Mouse (Mus musculus): ENCODE results near the gene Prdx6b. TPM values are rescaled to one million over a fixed set of nuclear protein-coding genes. Genes with fewer than 3 reads are reported as not detected.

Prdx6b gene
- total RNA-seq (2022): not detected

DNA sequence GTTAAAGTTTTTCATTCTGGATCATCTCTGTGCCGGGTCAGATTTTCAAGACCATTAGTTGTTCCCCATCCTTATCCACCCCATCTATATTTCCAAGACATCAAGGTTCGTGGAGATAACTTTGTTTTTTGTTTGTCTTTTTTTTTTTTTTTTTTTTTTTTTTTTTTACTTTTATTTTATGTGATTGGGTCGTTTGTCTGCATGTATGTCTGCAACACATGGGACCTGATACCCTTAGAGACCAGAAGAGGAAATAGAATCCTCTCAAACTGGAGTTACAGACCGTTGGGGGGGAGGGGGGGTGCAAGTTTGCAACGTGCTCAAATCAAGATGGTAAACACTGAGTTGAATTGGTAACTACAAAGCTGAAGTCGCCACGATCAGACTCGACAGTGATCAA lies at the start of gene Prdx6b:
Gene Prdx6b, plus strand, starts transcription at position 301 of the 400 bp plus-strand sequence.
- DNase-seq: no peak

DNA sequence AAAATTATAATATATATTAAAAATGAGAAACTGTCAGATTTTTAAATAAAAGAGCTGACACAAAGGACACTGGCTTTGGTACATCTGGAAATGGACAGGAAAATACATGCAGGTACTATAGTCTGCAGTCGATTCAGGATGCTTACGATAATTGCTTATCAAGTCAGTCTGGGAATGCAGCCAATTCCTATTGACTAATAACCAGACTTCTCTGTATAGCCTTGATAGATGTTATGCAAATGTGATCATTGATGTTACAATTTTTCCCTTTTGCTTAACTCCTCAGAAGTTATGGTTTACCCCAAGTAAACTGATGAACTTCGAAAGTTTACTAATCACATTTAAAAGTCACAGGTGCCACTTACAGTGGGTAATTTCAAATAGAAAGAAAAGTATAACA lies 44.8 kb upstream of the Prdx6b start:
- DNase-seq: no peak

DNA sequence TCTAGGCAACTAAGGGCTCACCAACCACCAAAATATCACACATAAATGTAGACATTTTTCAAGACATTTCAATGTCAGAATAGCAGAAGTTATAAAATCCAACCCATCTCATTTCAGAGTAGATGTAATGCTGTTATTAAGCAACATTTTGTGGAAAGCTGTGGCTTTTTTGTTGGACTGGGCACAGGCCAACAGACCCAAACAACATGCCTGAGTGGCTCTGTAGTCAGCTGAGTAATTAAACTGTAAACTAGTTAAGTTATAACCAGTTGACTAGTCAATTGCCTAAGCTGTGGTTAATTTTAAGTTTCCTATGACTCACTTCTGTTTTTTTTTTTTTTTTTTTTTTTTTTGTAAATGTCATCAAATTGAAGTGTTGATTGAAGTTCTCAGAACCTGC lies 44.4 kb upstream of the Prdx6b start:
- DNase-seq: no peak

DNA sequence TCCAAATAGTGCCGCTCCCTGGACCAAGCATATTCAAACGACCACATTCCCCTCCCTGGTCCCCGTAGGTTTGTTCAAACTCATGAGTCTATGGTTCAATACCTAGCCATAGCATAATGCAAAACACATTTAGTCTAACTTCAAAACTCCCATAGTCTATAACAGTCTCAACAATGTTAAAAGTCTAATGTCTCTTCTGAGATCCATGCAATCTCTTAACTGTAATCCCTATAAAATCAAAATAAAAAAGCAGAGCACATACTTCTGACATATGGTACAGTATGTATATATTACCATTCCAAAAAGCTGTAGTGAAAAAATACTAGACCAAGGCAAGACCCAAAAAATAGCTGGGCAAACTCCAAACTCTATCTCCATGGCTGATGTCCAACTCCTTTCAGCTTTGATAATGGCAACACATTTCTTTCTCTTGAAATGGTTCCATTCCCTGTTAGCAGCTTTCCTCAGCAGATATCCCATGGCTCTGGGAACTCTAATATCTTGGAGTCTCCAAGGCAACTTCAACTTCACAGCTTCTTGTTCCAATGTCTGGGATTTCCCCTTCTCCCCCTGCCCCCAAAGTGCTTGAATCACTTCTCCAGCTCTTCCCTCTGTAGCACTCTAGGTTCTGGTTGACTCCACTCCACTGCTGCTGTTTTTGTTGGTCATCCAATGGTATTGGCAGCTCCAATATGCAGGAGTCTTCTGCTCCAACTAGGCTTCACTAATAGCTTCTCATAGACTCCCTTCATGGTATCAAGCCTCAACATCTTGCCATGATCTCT lies 32.2 kb upstream of the Prdx6b start:
- no peak for DNase-seq

DNA sequence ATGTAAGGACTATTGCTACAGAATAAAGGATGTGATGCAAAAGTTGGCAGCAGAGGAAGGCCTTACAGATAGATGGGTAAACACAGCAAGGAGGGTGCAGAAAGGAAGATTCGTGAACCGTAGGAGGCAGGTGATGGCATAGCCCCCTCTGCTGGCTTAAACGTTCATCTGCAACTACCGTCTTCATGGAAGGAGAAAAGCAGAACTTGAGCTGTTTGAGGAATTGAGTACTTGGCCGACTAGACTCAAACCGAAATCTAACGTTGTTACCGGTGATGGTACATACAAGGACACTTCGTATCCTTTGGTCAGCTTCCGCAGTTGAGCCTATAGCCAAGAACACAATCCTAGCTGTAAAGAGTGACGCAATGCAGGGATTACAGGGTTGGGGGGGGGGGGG lies 25.4 kb upstream of the Prdx6b start:
- peak; percentile 46 for DNase-seq

DNA sequence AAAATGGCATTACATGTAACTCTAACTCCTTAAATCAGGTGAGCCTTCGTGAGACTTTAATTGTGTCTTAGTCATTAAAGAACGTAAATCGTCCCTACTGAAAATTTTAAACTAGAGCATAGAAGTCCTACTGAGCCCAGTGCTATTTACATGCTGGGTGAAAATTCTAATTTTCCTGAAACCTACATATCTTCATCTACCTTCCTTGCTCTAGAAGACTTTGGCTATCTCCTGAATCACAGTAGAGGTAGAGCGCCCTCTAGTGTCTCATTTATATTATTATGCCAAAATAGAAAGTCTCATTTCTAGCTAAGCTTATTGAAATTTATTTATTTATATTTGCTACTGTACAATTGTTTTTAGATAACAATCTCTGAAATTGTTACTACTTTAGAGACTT lies 24.2 kb upstream of the Prdx6b start:
- DNase-seq: no peak

DNA sequence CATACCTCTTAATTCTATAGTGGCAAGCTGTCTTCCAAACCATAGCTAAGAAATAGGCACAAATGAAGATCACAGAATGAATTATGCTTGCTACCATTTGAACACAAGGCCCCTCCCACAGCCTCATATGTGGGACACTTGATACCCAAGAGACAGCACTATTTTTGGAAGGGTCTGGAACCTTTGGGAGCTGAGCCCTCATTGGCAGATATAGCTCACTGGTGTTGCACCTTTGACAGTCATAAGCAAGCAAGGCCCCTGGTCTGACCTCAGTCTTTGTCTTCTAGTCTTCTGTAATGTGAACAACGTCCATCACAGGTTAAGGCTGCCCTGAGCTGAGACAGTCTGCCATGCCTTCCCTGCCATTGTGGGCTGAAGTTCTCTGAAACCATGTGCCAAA lies 20.8 kb upstream of the Prdx6b start:
- no peak for DNase-seq

DNA sequence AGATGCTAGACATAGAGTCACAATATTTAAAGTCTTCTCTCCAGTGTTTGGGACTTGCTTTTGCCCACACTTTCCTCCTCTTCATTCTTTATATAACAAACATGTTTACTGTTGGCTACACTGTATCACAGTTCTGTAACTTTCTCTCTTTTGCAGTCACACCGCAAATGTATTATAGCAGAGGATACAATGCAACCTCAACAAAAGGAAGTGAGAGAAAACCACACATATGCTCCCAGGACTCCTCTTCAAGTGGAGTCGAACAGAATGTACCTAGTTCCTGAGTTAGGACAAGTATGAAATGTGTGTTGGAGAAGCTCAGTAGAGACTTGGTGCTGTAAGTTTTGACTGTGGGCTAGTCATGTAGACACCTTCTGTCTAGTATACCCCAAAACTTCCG lies 19.2 kb upstream of the Prdx6b start:
- no peak for DNase-seq

DNA sequence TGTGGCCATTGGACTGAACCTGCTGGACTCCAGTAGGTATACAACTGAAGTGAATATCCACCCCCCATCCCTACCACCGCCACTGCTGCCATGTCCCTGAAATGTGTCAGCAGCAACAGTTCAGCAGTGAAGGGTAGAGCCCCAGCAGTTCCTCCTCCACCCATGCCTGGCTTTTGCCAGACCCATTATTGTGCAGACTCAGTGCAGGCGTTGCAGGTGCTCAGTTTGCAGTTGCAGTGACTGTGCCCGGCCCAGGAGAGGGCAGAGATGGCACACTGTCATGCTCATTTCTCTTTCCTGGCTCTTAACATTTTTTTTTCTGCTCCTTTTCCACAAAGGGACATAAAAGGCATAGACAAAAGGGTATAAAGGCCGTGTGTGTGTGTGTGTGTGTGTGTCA lies 18.5 kb upstream of the Prdx6b start:
- DNase-seq: no peak

DNA sequence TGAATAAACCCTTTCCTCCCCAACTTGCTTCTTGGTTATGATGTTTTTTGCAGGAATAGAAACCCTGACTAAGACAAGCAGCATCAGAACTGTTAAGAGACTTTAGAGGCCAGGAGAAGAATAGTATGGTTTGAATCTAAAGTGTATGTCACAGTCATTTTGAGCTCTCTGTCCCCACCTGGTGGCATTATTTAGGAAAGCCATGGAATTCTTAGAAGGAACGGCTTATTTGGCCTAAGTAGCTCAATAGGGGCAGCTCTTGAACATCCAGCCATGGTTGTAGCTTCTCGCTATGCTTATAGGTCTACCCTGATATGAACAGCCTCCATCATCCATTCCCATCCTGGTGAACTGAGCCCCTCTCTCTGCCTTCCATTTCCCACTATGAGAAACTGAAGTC lies 17.1 kb upstream of the Prdx6b start:
- no peak for DNase-seq

DNA sequence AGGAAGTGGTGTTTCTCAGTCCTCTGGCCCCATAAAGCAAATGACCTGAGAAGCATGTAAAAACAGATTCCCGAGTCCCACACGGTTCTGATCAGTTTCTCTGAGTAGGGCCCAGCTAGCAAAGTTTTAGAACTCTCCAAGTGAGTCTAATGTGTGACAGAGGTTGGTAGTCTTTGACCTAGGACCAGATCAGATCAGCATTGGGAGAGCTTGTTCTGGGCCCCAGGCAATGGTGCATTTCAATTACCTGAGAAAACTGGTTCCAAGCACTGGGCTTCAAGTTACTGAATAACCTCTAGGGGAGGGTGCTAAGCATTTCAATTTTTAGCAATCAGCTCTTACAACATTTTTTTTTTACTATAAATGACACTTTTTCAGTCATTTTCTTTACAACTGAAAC lies 10.1 kb upstream of the Prdx6b start:
- DNase-seq: no peak

DNA sequence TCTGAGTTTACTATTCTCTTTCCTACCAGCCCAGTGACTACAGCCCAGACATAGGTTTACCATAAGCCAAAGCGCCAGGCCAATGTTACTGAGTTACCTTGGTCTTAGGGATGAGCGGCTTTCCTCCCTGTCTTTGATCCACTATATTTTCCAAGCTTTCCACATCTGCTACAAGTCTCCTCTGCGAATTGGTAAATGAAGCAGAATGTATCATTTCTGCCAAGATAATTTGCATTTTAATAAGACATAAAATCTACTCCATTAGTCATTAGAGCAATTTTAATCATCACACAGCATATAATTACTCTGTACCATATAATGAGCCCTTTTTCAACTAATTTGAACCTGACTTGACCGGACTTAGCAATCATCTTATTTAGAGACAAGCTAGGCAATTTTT lies 5.9 kb upstream of the Prdx6b start:
- no peak for DNase-seq

DNA sequence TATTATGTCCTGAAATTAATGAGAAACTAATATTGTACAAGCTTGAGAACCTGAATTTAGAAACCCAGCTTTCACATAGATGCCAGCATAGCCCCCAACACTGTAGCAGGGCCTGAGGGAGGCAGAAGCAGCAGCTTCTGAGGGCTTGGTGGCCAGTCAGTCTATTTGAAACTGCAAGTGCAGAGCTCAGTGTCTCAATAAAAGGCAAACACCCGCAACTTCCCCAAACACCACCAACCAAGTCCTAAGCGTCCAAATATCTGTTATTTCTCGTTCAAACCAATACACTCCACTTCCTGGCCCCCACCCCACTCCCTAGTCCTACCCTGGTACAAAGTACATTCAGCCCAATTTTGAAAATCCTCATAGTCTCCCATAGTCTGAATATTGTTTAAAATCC lies 6.1 kb downstream of the Prdx6b start:
- DNase-seq: no peak

DNA sequence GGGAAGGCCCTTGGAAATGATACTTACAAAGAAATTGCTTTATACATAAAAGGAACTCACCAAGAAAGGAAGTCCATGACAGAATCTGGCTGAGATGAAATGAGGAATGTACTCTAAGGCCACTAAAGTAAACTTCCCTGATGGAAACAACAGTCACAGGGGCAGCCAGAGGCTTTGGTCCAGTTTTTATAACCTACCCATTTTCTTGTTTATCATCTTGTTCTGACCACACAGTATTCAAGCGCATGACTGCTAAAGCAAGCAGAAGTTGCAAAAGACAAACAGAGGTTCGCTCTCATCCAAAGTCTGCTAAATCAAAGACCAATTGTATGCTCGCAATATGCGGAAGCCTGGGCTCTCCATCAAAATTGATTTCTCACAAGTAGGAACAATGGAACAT lies 8.5 kb downstream of the Prdx6b start:
- no peak for DNase-seq

DNA sequence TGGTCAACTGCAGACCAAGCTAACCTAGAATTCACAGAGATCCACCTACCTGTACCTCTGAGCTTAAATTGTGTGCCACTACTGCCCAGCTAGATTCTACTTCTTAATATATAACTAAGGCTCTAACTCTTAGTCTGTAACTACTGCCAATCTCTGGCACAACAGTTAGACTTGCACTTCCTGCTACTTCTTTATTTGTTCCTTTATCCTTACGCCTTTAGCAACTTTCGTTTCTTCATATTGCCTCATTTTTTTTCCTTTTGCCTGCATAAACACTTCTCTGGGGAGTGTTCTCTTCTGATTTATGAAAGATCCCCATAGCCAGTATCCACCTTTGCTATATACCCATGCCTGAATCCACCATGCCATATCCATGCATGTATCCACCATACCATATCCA lies 11.7 kb downstream of the Prdx6b start:
- DNase-seq: no peak

DNA sequence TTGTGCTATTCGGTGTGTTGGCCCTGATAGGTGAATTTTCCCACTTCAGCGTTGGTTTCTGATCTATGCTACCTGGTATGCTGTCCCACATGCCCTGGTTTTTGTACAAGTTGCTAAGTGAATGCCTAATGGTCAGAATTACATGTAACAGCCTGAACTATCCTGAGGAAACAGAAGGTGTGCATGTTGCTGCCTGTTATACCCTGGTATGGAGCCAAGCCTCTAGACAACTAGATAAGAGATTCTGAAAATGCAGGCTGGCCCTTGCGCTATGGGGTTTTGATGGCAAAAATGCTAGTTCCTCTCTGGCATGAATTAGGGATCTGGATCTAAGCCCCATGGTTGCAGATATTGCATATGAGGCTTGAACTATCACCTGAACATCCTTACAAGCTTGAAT lies 15.4 kb downstream of the Prdx6b start:
- no peak for DNase-seq

DNA sequence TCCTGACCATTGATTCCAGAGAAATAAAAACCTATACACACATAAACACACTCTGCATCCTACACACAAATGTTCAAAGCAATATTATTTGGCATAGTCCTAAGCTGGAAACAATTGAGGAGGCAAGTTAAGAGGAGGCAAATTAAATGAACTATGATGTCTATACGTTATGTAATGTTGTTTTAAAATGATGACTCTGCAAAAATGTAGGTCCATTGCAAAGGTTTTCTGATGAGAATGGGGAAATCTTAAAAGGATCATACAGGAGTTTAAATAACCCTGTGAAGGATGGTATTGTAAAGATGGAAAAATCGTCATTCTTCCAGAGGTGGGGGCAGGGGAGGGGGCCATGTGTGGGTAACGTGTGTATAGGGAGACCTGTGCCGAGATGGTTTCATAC lies 17.5 kb downstream of the Prdx6b start:
- DNase-seq: no peak

DNA sequence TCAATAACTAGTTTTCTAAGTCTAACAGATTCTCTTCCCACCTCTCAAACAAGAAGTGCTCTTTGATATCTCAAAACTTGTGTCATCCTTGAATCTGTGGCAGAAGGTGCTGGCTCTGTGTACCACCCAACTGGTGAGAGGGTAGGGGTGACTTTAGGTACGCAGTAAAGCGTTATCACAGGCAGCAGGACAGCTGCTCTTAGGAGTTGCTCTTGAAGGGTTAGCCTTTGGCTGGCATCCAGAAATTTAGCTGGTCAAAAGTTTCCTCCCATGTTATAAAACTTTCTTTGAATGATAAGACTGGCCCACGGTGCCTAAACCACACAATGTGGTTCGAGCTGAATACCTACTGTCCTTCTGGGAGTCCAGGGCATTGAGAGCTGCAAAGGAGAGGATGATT lies 18.5 kb downstream of the Prdx6b start:
- no peak for DNase-seq

DNA sequence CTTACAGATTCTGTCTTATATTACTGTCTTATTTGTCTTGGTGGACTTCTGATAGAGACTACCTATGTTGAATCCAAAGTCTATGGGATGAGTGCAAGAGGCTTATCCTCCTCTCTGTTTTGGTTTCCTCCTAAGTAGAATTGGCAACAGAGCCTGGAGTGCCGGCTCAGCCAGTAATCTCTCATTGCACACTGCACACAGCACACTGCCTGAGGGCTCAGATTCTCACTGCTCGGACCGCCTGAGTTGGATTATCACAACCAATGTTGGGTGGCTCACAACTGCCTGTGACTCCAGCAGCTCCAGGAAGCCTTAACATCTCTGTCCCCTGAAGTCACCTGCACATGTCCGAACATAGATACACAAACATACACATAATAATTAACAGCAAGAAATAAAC lies 19.1 kb downstream of the Prdx6b start:
- DNase-seq: no peak

DNA sequence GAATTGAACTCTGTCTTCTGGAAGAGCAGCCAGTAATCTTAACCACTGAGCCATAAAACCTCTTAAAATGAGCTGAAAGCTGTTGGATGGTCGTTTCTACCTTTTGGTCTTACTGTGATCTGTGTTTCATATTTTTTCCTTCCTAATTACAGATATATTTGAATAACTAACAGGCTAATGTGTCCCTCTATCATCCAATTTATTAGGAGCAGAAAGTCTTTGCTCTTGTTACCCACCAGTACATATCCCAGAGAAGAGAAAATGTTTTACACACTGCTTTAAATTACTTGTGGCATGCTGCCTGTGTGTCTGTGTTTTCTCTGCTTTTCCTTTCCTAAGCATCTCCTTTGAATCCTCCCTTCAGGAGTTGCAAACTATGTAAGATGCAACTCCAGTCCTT lies 21.9 kb downstream of the Prdx6b start:
- DNase-seq: no peak

DNA sequence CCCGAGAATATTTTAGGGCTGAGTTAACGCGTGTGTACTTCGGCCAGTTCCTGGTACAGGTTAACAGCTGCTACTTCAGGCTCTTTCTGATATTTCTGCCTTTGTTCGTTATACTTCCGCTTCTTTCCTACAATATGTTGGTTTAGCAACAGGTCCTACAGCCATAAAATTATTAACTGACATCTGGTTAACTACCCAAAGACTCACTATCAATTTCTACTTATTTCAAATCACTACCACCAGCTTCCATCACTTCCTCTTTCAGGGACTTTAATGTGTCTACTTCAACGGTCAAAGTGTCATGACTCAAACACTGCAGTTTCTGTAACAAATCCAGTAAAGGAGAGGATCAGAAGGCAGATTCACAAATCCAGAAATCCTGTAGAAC lies 22.6 kb downstream of the Prdx6b start:
- no peak for DNase-seq

DNA sequence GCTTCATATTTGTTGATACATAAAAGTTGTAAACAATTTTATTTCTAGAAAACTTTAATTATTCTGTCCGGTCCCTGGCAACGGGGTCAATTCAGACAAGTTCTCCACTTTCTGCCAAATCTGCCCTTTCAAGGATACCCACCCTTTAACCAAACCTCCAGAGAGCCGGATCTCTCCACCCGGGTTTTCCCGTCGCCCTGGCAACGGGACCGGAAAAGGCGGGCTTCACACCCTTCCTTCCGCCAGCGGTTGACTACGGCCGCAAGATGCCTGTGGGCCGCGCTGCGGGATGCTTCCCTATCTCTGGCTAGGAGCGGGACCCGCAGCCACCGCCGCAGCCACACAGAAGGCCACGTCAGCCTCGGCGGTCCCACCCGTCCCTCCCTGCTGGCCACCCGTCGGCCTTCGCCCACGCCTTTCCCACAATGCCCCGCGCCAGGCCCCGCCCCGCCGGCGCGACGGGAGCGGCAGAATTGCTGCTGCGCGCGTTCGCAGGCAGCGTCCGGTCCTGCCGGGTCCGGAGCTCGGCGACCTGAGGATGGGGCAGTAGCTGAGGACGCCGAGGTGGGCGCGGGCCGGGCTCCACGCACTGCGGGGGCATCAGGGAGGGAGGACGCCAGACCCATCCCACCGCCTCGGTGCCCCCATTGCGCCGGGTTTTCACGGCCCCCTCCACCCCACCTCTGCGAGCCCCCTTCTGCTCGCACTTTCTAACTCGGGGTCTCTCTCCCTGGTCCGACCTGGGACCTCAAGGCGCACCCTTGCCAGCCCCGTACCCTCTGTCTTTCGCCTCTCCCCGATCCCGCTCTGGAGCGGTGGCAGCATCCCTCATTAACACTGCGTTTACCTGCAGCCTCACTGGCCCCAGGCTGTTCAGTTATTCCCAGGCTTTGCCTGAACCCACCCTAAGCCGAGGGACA lies 23.2 kb downstream of the Prdx6b start, which contains the start of gene Dnajc10:
Gene Dnajc10, plus strand, starts transcription at position 225 of the 920 bp plus-strand sequence.
- DNase-seq: peak; percentile 90

DNA sequence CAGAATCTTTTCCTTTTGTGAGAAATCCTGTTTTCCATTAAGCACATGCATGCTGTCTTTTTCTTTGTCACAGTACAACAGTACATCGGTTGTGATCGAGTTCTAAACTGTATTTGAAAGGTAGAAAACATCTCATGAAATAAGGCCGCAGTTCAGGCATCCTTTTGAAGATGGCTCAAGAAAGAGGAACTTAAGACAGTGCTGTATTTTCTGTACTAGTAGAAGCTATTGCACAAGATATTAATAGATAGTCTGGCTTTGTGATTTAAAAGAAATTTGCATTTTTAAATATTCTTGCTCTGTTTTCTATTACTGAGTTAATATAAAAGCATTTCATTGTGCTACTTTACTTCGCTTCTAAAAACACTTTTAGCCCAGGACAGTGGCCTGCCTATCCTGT lies 30.6 kb downstream of the Prdx6b start:
- DNase-seq: no peak

DNA sequence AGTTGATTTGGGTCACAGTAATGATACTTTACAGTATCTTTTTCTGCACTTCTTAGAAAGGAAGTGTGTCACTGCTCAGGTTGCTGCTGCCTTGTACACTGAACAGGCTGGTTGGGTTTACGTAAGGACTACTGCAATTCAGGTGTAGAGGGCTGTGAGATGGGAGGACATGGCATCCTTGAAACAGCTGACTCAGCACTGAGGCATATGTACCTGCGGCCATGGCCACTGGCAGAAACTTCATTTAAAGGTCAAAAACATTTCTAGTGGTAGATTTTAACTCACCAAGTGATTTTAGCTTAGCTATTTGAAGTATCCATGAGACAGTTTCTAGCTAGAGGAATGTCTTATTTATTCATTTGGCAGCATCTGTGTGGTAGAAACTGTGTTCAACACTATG lies 33.5 kb downstream of the Prdx6b start:
- DNase-seq: no peak

Measured in adrenal gland, adult 8-10 months (tissue).